Mouse (Mus musculus): ENCODE measurements around the gene Ppp1r3c.

Ppp1r3c gene

GRCm38 (mm10) chr19:36721139-36721538 is 15.3 kb downstream of the Ppp1r3c start:
- DNase-seq (ENCODE audit: extremely low read depth, insufficient read length, low spot score) = no peak

- no peak for DNase-seq (ENCODE audit: extremely low read depth, insufficient read length, low spot score)
Measured at GRCm38 (mm10) chr19:36716221-36716620, 20.2 kb downstream of the Ppp1r3c start.

GRCm38 (mm10) chr19:36715591-36715990 is 20.9 kb downstream of the Ppp1r3c start:
- no peak for DNase-seq (ENCODE audit: extremely low read depth, insufficient read length, low spot score)

GRCm38 (mm10) chr19:36714492-36714891 is 22.0 kb downstream of the Ppp1r3c start:
- no peak for DNase-seq (ENCODE audit: extremely low read depth, insufficient read length, low spot score)

GRCm38 (mm10) chr19:36713092-36713491 is 23.4 kb downstream of the Ppp1r3c start:
- no peak for DNase-seq (ENCODE audit: extremely low read depth, insufficient read length, low spot score)

GRCm38 (mm10) chr19:36706195-36706594 is 30.3 kb downstream of the Ppp1r3c start:
- DNase-seq (ENCODE audit: extremely low read depth, insufficient read length, low spot score) = no peak

GRCm38 (mm10) chr19:36705286-36706146 is 30.9 kb downstream of the Ppp1r3c start:
- DNase-seq (ENCODE audit: extremely low read depth, insufficient read length, low spot score) = no peak

GRCm38 (mm10) chr19:36704763-36705162 is 31.7 kb downstream of the Ppp1r3c start:
- no peak for DNase-seq (ENCODE audit: extremely low read depth, insufficient read length, low spot score)

GRCm38 (mm10) chr19:36701809-36702622 is 34.4 kb downstream of the Ppp1r3c start:
- DNase-seq (ENCODE audit: extremely low read depth, insufficient read length, low spot score) = no peak

GRCm38 (mm10) chr19:36701366-36701765 is 35.1 kb downstream of the Ppp1r3c start:
- DNase-seq (ENCODE audit: extremely low read depth, insufficient read length, low spot score) = no peak

GRCm38 (mm10) chr19:36700937-36701336 is 35.5 kb downstream of the Ppp1r3c start:
- no peak for DNase-seq (ENCODE audit: extremely low read depth, insufficient read length, low spot score)

- DNase-seq (ENCODE audit: extremely low read depth, insufficient read length, low spot score) = no peak
Measured at GRCm38 (mm10) chr19:36699151-36699550, 37.3 kb downstream of the Ppp1r3c start.

GRCm38 (mm10) chr19:36698200-36698599 is 38.3 kb downstream of the Ppp1r3c start:
- no peak for DNase-seq (ENCODE audit: extremely low read depth, insufficient read length, low spot score)

- DNase-seq (ENCODE audit: extremely low read depth, insufficient read length, low spot score) = no peak
Measured at GRCm38 (mm10) chr19:36696601-36697122, 39.8 kb downstream of the Ppp1r3c start.

GRCm38 (mm10) chr19:36693530-36693929 is 42.9 kb downstream of the Ppp1r3c start:
- no peak for DNase-seq (ENCODE audit: extremely low read depth, insufficient read length, low spot score)

- no peak for DNase-seq (ENCODE audit: extremely low read depth, insufficient read length, low spot score)
Measured at GRCm38 (mm10) chr19:36691941-36692340, 44.5 kb downstream of the Ppp1r3c start.

GRCm38 (mm10) chr19:36691245-36691644 is 45.2 kb downstream of the Ppp1r3c start:
- DNase-seq (ENCODE audit: extremely low read depth, insufficient read length, low spot score) = no peak

- DNase-seq (ENCODE audit: extremely low read depth, insufficient read length, low spot score) = no peak
Measured at GRCm38 (mm10) chr19:36689205-36689604, 47.2 kb downstream of the Ppp1r3c start.

GRCm38 (mm10) chr19:36687843-36688637 is 48.4 kb downstream of the Ppp1r3c start:
- DNase-seq (ENCODE audit: extremely low read depth, insufficient read length, low spot score) = no peak

GRCm38 (mm10) chr19:36687044-36687443 is 49.4 kb downstream of the Ppp1r3c start:
- DNase-seq (ENCODE audit: extremely low read depth, insufficient read length, low spot score) = no peak

GRCm38 (mm10) chr19:36686016-36686415 is 50.4 kb downstream of the Ppp1r3c start:
- DNase-seq (ENCODE audit: extremely low read depth, insufficient read length, low spot score) = no peak

Measured in 3134 (cell line).